Mouse (Mus musculus): ENCODE measurements around the gene AC129217.1. TPM values are rescaled to one million over a fixed set of nuclear protein-coding genes. Genes with fewer than 3 reads are reported as not detected.

Gene AC129217.1
- polyA plus RNA-seq (2014; fragmentation: Nextera tagmentation; extraction: Ambion mirVana) = not detected in 2 replicates

DNA sequence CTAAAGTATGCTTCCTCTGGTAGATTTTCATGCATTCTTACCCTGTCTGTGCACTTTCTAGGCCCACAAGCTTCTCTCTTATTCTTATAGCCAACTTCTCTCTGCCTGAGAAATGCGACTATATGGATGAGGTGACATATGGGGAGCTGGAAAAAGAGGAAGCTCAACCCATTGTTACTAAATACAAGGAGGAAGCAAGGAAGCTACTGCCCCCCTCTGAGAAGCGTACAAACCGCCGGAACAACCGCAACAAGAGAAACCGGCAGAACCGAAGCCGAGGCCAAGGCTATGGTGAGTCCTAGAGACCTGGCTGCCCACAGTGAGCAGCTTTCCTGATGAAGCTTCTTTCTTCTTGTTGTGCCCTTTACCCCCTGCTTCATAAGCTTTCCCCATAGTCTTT lies at the start of gene AC129217.1:
Gene AC129217.1, plus strand, starts transcription at position 114 of the 400 bp plus-strand sequence.
- Histone ChIP-seq H3K27me3 (ENCODE audit: control insufficient read depth, insufficient read depth, low read length) (no peaks in the 10 kb centered on the region), H3K4me3 (ENCODE audit: low read depth, low read length) (no peak within 1 kb of the TSS), H3K27ac (ENCODE audit: low read depth, low read length) (no peak within 1 kb of the TSS), H3K9me3 (ENCODE audit: control insufficient read depth, low read length) (no peaks in the 10 kb centered on the region), H3K4me2 (ENCODE audit: low read depth, low read length, severe bottlenecking) (no peak within 1 kb of the TSS), H3K9ac (ENCODE audit: low read length) (no peak within 1 kb of the TSS), H3K36me3 (ENCODE audit: control insufficient read depth, insufficient read depth, low read length) (peaks cover 58% of the 10 kb centered on the region), H3K4me1 (replicated peaks; ENCODE audit: control insufficient read depth, insufficient read depth, low read length) (no peaks in the 10 kb centered on the region)
- DNase-seq (ENCODE audit: low spot score) (no peak), ATAC-seq (replicated peaks; ENCODE audit: low FRiP score) (no peak)
- WGBS = 94% methylated on average over 8 of the region's 8 CpGs

DNA sequence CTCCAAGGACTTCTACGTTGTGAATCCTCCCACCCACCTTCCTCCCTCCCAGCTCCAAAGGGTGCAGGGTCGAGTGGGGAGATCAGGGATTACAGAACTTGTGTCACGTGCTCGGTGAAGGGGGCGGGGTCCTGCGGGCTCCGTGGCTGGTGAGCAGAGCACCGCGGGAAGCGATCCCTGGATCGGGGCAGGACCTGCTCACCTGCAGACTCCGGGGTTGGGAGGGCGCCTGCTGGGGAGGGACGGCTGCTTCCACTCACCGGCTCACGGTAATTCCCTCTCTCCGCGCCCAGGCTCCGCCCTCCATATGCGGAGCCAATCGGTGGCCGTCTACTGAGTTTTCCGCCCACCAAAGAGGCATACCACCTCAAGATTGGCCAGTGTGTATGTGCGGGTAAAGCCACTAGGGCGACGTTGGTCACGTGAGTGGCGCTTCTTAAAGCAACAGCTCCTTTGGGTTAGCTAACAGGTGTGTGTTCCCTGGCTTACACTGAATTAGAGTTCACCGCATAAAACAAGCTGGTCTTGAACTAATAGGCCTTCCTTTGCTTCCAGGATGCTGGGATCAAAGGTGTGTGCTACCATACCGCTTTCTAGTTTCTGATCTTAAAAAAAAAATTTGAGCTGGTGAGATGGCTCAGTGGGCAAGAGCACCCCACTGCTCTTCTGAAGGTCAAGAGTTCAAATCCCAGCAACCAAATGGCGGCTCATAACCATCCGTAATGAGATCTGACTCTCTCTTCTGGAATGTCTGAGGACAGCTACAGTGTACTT lies 43.4 kb upstream of the AC129217.1 start, which contains the start of gene Taf6l:
Gene Taf6l, minus strand, starts transcription at position 410 of the 774 bp plus-strand sequence.
- DNase-seq (ENCODE audit: low spot score) (peak; percentile 92), ATAC-seq (replicated peaks; ENCODE audit: low FRiP score) (peak; percentile 100)
- Histone ChIP-seq H3K4me2 (ENCODE audit: low read depth, low read length, severe bottlenecking) (peak within 1 kb of the TSS; percentile 72), H3K27ac (ENCODE audit: low read depth, low read length) (peak within 1 kb of the TSS; percentile 50; the same call in 1 of the 2 replicates), H3K27me3 (ENCODE audit: control insufficient read depth, insufficient read depth, low read length) (no peaks in the 10 kb centered on the region), H3K4me3 (ENCODE audit: low read depth, low read length) (peak within 1 kb of the TSS; percentile 79), H3K9ac (ENCODE audit: low read length) (peak within 1 kb of the TSS; percentile 68), H3K36me3 (ENCODE audit: control insufficient read depth, insufficient read depth, low read length) (peaks cover 5% of the 10 kb centered on the region; the same call in 1 of the 2 replicates), H3K4me1 (replicated peaks; ENCODE audit: control insufficient read depth, insufficient read depth, low read length) (no peaks in the 10 kb centered on the region), H3K9me3 (ENCODE audit: control insufficient read depth, low read length) (no peaks in the 10 kb centered on the region)
- WGBS = under 1% methylated on average over 32 of the region's 32 CpGs

DNA sequence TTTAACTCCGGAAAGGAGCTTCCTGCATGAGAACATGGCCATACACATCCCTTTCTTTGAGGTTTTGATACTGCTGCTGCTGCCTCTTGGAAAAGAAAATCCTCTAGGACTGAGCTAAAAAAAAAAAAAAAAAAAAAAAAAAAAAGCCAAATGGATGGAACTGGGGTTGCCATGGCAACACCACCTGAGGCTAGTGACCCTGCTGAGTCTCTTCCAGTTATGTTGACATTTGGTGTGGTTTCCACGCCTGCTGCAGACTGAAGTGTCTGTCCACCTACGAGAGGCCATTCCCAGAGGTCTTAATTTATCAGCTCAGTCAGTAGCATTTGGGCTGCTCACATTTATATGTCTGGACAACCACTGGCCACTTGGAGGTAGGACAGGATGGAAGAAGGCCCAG lies 41.1 kb upstream of the AC129217.1 start:
- DNase-seq (ENCODE audit: low spot score) = no peak
- Histone ChIP-seq H3K4me1 (replicated peaks; ENCODE audit: control insufficient read depth, insufficient read depth, low read length) (no peaks in the 10 kb centered on the region), H3K4me3 (ENCODE audit: low read depth, low read length) (no peak overlapping the region), H3K27ac (ENCODE audit: low read depth, low read length) (no peak overlapping the region), H3K9me3 (ENCODE audit: control insufficient read depth, low read length) (no peaks in the 10 kb centered on the region), H3K27me3 (ENCODE audit: control insufficient read depth, insufficient read depth, low read length) (no peaks in the 10 kb centered on the region), H3K9ac (ENCODE audit: low read length) (no peak overlapping the region), H3K4me2 (ENCODE audit: low read depth, low read length, severe bottlenecking) (no peak overlapping the region), H3K36me3 (ENCODE audit: control insufficient read depth, insufficient read depth, low read length) (peaks cover 8% of the 10 kb centered on the region; the same call in 1 of the 2 replicates)
- no peak for ATAC-seq (replicated peaks; ENCODE audit: low FRiP score)
- 18% methylated on average over 3 of the region's 3 CpGs for WGBS

DNA sequence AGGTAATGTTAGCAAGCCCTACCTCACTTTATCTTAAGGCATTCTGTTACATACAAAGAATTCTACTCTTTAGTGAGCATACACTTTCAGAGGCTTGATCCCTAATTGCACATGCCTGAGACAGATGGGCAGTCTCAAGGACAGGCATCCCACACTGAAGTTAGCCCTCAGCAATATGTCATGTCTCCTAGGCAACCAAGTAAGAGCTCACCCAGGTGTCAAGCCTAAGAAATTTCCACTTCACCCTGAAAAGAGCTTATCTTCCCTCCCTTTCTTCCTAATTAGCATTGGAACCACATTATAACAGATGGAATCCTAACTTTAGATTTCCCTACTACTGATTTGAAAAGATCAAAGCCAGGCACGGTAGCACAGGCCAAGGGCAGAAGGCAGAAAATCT lies 40.4 kb upstream of the AC129217.1 start:
- ATAC-seq (replicated peaks; ENCODE audit: low FRiP score) (no peak), DNase-seq (ENCODE audit: low spot score) (no peak)
- no peak overlapping the region for H3K9ac ChIP-seq (ENCODE audit: low read length)
- H3K9me3 ChIP-seq (ENCODE audit: control insufficient read depth, low read length) = no peaks in the 10 kb centered on the region
- no peak overlapping the region for H3K27ac ChIP-seq (ENCODE audit: low read depth, low read length)
- 65% methylated on average over 1 of the region's 1 CpGs for WGBS
- H3K4me1 ChIP-seq (replicated peaks; ENCODE audit: control insufficient read depth, insufficient read depth, low read length) = no peaks in the 10 kb centered on the region
- H3K36me3 ChIP-seq (ENCODE audit: control insufficient read depth, insufficient read depth, low read length) = peaks cover 13% of the 10 kb centered on the region; the same call in 1 of the 2 replicates
- H3K27me3 ChIP-seq (ENCODE audit: control insufficient read depth, insufficient read depth, low read length) = no peaks in the 10 kb centered on the region
- H3K4me2 ChIP-seq (ENCODE audit: low read depth, low read length, severe bottlenecking) = no peak overlapping the region
- H3K4me3 ChIP-seq (ENCODE audit: low read depth, low read length) = no peak overlapping the region

DNA sequence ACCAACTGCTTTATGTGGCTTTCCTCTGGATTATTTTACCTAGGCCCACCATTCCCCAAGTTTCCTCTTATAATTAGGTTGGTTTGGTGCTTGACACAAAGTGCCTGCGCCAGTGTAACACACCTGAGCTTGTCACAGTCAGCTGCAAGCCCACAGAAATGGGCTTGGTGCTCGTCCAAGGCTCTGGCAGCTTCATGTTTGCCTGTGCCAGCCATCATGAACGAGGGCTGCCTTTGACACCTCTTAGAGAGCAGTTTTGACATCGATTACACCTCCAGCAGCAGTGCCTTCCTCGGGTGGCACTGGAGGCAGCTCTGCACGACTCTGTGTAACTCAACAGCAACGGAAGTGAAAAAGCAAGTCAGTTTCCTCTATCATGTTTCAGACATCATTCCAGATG lies 39.4 kb upstream of the AC129217.1 start:
- Histone ChIP-seq H3K36me3 (ENCODE audit: control insufficient read depth, insufficient read depth, low read length) (peaks cover 15% of the 10 kb centered on the region; the same call in 1 of the 2 replicates), H3K27ac (ENCODE audit: low read depth, low read length) (no peak overlapping the region), H3K4me1 (replicated peaks; ENCODE audit: control insufficient read depth, insufficient read depth, low read length) (no peaks in the 10 kb centered on the region), H3K4me2 (ENCODE audit: low read depth, low read length, severe bottlenecking) (no peak overlapping the region), H3K4me3 (ENCODE audit: low read depth, low read length) (no peak overlapping the region), H3K9me3 (ENCODE audit: control insufficient read depth, low read length) (no peaks in the 10 kb centered on the region), H3K9ac (ENCODE audit: low read length) (no peak overlapping the region), H3K27me3 (ENCODE audit: control insufficient read depth, insufficient read depth, low read length) (no peaks in the 10 kb centered on the region)
- ATAC-seq (replicated peaks; ENCODE audit: low FRiP score) (no peak), DNase-seq (ENCODE audit: low spot score) (no peak)
- WGBS = 85% methylated on average over 7 of the region's 7 CpGs

DNA sequence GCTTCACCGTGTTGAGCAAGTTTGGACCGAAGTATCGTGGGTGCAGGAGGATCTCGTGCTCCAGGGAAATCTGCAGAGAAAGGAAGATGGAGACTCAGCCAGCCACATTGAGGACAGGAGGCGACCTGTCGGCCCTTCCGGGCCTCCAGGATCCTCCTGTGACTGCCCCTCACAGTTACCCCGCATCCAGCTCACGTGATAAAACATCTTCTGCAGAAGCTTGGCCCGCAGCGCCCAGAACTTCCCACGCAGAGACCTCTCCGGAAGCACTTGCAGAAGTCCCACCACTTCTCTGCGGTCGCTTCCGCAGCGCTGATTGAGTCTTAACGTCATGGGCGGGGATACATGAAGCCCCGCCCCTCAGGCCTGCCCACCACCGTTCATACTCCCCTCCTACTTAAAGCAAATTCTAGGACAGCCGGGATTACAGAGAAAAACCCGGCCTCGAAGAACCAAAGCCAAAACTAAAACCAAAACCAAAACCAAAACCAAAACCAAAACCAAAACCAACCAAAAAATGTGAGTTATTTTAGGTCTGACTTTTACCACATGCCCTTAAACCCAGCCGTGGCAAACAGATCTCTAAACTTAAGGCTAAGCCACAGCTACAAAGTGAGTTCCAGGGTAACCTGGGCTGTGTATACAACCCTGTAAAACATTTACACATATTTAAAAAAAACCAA lies 31.2 kb upstream of the AC129217.1 start, which contains the start of gene Polr2g:
Gene Polr2g, minus strand, starts transcription at position 314 of the 683 bp plus-strand sequence.
- peaks cover 8% of the 10 kb centered on the region; the same call in 1 of the 2 replicates for H3K36me3 ChIP-seq (ENCODE audit: control insufficient read depth, insufficient read depth, low read length)
- peak within 1 kb of the TSS; percentile 69 for H3K4me2 ChIP-seq (ENCODE audit: low read depth, low read length, severe bottlenecking)
- H3K27me3 ChIP-seq (ENCODE audit: control insufficient read depth, insufficient read depth, low read length) = no peaks in the 10 kb centered on the region
- ATAC-seq (replicated peaks; ENCODE audit: low FRiP score) = peak; percentile 75
- peaks cover 8% of the 10 kb centered on the region for H3K4me1 ChIP-seq (replicated peaks; ENCODE audit: control insufficient read depth, insufficient read depth, low read length)
- peak within 1 kb of the TSS; percentile 78 for H3K4me3 ChIP-seq (ENCODE audit: low read depth, low read length)
- DNase-seq (ENCODE audit: low spot score) = peak; percentile 90
- no peaks in the 10 kb centered on the region for H3K9me3 ChIP-seq (ENCODE audit: control insufficient read depth, low read length)
- H3K9ac ChIP-seq (ENCODE audit: low read length) = peak within 1 kb of the TSS; percentile 81
- 0 out of 2 replicates have a peak within 1 kb of the TSS, but pooled peaks have one; percentile 31 for H3K27ac ChIP-seq (ENCODE audit: low read depth, low read length)
- WGBS = 2% methylated on average over 25 of the region's 25 CpGs

- ATAC-seq (replicated peaks; ENCODE audit: low FRiP score) (no peak), DNase-seq (ENCODE audit: low spot score) (no peak)
- Histone ChIP-seq H3K27me3 (ENCODE audit: control insufficient read depth, insufficient read depth, low read length) (no peaks in the 10 kb centered on the region), H3K4me2 (ENCODE audit: low read depth, low read length, severe bottlenecking) (peak overlapping the region; percentile 69), H3K4me3 (ENCODE audit: low read depth, low read length) (peak overlapping the region; percentile 78; the same call in 1 of the 2 replicates), H3K9me3 (ENCODE audit: control insufficient read depth, low read length) (no peaks in the 10 kb centered on the region), H3K36me3 (ENCODE audit: control insufficient read depth, insufficient read depth, low read length) (peaks cover 4% of the 10 kb centered on the region; the same call in 1 of the 2 replicates), H3K27ac (ENCODE audit: low read depth, low read length) (no peak overlapping the region), H3K9ac (ENCODE audit: low read length) (no peak overlapping the region), H3K4me1 (replicated peaks; ENCODE audit: control insufficient read depth, insufficient read depth, low read length) (peaks cover 8% of the 10 kb centered on the region)
Observed at GRCm38 (mm10) chr19:8798947-8799315, 30.6 kb upstream of the AC129217.1 start.

DNA sequence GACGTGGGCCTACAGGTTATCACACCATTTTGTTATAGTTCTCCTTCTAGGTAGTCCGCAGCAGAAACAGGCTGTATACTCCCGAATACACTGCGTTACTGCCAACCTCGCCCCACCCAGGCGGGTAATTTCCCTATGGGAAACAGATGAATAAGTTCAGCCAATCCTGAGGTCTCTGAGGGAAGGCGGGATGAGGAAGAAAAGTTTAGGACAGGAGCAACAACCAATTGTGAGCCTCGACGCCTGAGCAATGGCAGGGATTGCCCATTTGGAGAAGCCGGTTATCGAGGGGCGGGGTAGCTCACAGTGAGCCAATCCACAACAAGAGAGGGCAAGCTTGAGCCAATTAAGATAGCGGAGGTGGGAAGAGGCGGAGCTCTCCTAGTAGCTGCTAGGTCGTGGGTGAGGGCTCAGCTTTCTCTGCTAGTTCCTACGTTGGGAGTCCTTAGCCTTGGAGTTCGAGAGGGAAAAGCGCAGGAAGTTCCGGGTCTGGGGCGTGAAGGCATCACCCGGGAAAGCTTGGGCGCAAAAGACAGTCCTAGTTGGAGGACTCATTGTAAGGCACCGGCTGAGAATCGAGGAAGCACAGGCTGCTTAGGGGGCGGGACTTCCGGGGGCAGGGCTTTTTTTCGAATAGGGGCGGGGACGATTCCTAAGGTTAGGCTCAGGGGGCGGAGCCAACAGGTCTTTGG lies 27.3 kb upstream of the AC129217.1 start, which contains the start of gene Zbtb3:
Gene Zbtb3, plus strand, starts transcription at position 426 of the 692 bp plus-strand sequence.
- H3K9me3 ChIP-seq (ENCODE audit: control insufficient read depth, low read length) = no peaks in the 10 kb centered on the region
- H3K4me2 ChIP-seq (ENCODE audit: low read depth, low read length, severe bottlenecking) = peak within 1 kb of the TSS; percentile 65
- peaks cover 8% of the 10 kb centered on the region for H3K4me1 ChIP-seq (replicated peaks; ENCODE audit: control insufficient read depth, insufficient read depth, low read length)
- WGBS = under 1% methylated on average over 30 of the region's 30 CpGs
- ATAC-seq (replicated peaks; ENCODE audit: low FRiP score) (peak; percentile 98), DNase-seq (ENCODE audit: low spot score) (peak; percentile 95)
- H3K36me3 ChIP-seq (ENCODE audit: control insufficient read depth, insufficient read depth, low read length) = no peaks in the 10 kb centered on the region; the same call in 1 of the 2 replicates
- H3K27ac ChIP-seq (ENCODE audit: low read depth, low read length) = peak within 1 kb of the TSS; percentile 79
- peak within 1 kb of the TSS; percentile 55 for H3K4me3 ChIP-seq (ENCODE audit: low read depth, low read length)
- peak within 1 kb of the TSS; percentile 60 for H3K9ac ChIP-seq (ENCODE audit: low read length)
- no peaks in the 10 kb centered on the region for H3K27me3 ChIP-seq (ENCODE audit: control insufficient read depth, insufficient read depth, low read length)

Data from forebrain, embryonic 11.5 days (tissue).